Mouse (Mus musculus) layer of hippocampus, adult 11-12 months (tissue): ENCODE data around the gene Acox3.
A peak's percentile ranks its signal among the peaks of the same experiment; 100 is the strongest.

Source experiments
- DNase-seq: peaks from one replicate; pipeline ENCODE4 v3.0.0; 2022; ENCODE audit warnings: low spot score

Gene Acox3

GRCm38 (mm10) chr5:35611170-35611569 lies 28.3 kb downstream of the Acox3 start:
- DNase-seq, result no peak

GRCm38 (mm10) chr5:35611900-35612299 lies 29.1 kb downstream of the Acox3 start:
- peak; percentile 41 for DNase-seq

GRCm38 (mm10) chr5:35612722-35613121 lies 29.9 kb downstream of the Acox3 start:
- no peak for DNase-seq

GRCm38 (mm10) chr5:35616943-35617342 lies 34.1 kb downstream of the Acox3 start:
- DNase-seq, result no peak

DNA sequence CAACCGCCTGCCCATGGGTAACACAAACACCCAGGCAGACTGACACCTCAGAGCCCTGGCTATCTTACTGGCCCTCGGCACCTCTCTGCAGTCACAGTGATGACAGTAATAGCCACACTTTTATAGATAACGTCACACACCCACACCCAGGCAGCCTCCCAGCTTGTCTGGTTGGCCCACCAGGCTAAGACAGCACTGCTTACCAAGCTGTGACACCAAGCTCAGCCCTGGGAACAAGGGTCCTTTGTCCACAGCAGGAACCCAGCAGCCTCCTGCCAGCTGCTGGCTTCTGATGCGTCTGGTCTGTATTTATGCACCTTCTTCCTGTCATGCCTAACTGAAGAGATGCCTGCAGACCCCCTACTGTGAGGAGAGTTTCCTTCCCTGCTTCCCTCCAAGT lies 38.3 kb downstream of the Acox3 start:
- DNase-seq, result peak; percentile 38

DNA sequence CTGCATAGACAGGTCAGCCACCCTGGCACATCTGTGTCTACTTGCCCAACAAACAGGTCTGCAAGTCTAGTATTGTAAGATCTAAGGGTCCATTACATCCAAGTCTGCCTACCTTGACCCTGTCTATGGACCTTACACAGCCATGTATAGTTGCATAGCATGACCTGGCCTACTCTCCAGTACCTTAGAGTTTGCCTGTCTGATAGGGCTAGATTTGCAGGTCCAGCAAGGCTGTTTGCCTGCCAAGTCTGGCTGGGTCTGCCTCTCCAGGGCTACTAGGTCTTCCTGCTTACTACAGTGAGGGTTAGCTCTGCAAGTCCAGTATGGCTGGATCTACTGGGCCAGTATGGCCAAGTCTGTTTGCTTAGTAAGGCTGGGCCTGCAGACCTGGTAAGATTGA lies 41.0 kb downstream of the Acox3 start:
- no peak for DNase-seq

DNA sequence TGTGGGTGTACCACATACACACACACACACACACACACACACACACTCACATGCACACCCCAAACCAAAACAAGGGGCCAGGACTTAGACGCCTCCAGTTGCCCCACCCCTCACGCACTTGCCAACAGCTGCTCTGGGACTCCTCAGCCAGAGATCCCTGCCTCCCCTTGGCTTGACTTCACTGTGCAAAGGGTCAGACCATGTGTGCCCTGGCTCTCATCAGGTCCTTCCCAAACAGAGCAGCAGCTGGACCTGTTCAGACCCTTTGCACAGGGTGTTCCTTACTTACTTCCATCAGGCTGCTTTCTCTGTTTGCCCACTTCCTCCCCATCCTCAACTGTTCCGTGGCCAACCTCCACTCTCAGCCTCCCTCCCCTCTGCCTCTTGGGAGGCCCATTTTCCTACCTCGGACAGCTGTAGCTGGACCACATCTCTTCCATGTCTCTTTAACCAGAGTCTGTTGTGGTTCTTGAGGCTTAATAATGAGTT lies 42.0 kb downstream of the Acox3 start:
- no peak for DNase-seq

DNA sequence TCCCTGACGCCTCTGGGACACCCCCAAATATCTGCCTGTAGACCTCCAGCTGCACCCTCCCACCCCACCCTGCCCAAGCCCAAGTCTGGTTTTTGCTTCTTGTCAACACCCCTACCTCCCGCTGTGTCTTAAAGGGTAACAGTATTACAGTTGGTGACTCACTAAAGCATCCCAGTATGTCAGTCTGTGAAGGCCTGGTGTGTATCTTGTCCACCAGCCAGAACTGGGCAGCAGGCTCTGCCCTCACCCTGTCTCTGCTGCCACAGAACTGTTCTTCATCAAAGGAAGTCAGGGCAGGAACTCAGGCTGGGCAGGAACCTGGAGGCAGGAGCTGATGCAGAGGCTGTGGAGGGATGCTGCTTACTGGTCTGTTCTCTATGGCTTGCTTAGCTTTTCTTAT lies 43.6 kb downstream of the Acox3 start:
- DNase-seq, result no peak

- DNase-seq, result no peak
Measured at GRCm38 (mm10) chr5:35627307-35627840, 44.5 kb downstream of the Acox3 start.

DNA sequence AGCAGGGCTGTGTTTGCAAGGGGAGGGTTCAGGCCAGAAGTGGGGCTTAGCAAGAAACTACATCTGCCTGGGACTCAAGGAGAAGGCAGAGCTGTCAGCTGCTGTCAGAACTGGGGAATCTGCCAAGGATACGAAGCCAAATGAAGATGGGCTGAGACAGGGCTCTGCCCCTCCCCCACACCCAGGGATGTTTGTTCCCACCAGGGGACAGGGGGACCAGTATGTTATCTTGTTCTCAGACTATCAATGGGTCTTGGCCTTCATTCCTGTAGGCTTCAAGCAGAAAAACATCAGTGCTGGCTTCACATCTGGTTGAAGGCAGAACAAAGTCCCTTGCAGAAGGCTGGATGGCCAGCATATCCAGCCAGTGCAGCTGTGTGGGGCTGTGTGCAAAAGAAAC lies 45.8 kb downstream of the Acox3 start:
- DNase-seq, result peak; percentile 72

DNA sequence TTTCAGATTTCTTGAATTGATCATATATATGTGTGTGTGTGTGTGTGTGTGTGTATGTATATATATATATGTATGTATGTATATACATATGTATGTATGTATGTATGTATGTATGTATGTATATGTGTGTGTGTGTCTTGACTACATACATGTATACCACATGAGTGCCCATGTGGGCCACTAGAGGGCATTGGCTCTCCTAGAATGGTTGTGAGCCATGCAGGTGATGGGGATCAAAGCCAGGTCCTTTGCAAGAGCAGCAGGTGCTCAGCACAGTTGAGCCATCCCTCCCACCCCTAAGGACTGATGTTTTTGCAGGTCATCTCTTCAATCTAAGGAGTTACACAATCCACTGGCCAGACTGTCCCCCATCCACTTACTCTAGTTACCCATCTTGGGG lies 46.5 kb downstream of the Acox3 start:
- DNase-seq, result no peak

- DNase-seq, result no peak
Measured at GRCm38 (mm10) chr5:35630706-35631105, 47.9 kb downstream of the Acox3 start.

- DNase-seq, result no peak
Measured at GRCm38 (mm10) chr5:35631224-35631623, 48.4 kb downstream of the Acox3 start.

DNA sequence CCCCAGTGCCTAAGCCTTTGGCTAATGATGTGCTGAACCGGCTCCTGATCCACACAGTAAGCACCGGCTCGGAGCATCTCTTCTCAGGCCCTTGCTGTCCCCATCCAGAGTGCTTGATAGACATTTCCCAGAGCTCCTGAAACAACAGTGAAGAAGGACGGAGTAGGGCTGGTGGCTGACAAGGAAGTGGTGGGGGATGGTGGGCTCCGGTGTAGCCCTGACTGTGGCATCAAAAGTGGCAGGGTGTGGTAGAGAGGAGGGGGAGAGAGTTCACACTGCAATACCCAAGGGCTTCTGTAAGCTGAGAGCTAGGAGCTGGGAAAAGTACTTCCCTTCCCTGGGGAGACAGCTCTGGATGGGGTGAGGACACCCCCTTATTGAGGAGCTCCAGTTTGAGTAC lies 48.9 kb downstream of the Acox3 start:
- DNase-seq, result no peak

GRCm38 (mm10) chr5:35632841-35633240 lies 50.0 kb downstream of the Acox3 start:
- DNase-seq, result no peak

DNA sequence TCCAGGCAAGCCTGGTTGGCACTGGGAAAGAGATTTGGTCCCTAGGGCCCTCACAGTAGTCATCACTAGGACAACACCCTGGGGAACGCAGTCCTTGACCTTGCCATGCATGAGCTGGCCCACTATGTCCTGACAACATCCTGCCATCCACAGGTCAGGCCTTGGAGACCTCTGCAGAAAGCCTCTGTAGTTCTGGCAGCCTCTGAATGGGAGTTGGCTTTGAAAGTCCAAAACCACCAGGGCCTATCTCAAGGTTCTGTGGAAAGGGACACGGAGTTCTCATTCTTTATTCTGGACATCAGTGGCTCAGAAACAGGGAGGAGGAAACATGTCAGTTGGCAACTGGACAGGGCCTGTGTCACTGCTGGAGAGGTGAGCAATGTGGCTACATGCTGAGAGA lies 53.2 kb downstream of the Acox3 start:
- no peak for DNase-seq

GRCm38 (mm10) chr5:35641961-35642584 lies 59.2 kb downstream of the Acox3 start:
- DNase-seq, result no peak

DNA sequence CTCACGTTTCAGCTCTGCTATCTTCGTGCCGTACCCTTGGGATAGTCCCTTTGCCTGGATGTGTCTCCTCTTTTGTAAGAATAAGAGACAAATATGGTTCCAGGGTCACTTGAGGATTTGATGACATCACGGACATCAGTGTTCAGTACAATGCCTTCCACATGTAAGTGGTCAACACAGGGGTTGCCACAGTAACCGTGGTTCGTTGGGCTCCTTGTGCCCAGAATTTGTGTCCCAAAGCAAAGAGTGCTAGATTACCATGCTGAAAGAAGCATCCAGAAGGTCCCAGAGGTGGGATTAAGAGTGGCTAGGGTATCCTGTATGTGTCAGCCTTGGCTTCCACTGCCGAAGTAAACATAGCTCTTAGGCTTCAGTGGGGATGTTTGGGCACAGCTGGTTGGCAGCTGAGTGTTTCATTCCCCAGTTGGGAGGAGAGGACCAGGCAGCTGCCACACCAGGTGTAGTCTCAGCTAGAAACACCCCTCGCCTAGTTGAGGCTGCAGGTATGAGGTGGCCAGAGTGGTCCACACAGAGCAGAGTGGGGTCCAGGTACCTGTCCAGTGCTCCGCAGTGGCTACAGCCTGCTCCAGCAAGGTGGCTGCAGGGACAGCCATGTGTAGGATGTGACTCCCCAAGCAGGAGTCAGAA lies 60.7 kb downstream of the Acox3 start:
- no peak for DNase-seq

DNA sequence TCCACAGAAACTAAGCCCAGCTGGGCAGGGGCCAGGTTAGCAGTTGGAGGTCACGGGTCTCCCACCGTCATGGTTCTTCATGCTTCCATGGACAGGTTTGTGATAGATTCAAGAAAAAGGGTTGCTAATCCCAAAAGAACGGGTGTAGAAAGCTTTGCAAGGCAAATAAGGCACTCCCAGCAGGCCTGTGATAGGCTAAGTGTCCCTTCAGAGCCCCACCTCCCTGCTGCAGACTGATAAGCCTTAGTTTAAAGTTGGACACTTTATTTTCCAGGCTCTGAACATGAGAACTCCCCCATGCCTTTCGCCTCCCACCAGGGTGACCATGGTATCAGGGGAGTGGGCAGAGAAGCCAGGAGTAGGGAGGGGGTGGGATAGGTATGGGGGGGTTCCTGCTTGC lies 61.2 kb downstream of the Acox3 start:
- DNase-seq, result no peak

- peak; percentile 44 for DNase-seq
Measured at GRCm38 (mm10) chr5:35645938-35646493, 63.2 kb downstream of the Acox3 start.

- no peak for DNase-seq
Measured at GRCm38 (mm10) chr5:35646927-35647326, 64.1 kb downstream of the Acox3 start.

DNA sequence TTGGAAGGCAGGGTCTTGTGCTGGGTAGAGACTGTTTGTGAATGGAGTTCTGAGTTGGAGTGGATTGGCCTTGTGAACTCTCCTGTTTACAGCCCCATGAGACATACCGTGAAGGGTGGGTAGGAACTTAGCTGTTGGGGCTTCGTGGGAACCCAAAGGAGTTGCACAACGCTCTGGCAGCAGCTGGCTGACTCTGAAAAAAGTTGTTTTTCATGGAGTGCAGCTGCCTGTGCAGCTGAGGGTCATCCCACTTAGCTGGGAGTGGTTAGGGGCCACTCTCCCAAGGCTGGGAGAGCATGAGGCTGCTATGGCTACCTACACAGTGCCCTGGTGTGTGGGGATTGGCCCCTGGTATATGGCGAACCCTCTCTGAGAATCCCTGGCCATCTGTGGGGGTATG lies 64.7 kb downstream of the Acox3 start:
- DNase-seq, result no peak

GRCm38 (mm10) chr5:35648230-35648629 lies 65.4 kb downstream of the Acox3 start:
- DNase-seq, result no peak
